Mouse (Mus musculus): Measurements from ENCODE around the gene Upk3b. TPM values are rescaled to one million over a fixed set of nuclear protein-coding genes. Genes with fewer than 3 reads are reported as not detected.
"Not testable (repeated sequence)": the region's sequence is repeated elsewhere in the genome, so short reads cannot be mapped to it uniquely, and the experiment has no call there.

Upk3b gene
- polyA plus RNA-seq, 1 experiment from 2014 or later: 0.67 TPM

DNA sequence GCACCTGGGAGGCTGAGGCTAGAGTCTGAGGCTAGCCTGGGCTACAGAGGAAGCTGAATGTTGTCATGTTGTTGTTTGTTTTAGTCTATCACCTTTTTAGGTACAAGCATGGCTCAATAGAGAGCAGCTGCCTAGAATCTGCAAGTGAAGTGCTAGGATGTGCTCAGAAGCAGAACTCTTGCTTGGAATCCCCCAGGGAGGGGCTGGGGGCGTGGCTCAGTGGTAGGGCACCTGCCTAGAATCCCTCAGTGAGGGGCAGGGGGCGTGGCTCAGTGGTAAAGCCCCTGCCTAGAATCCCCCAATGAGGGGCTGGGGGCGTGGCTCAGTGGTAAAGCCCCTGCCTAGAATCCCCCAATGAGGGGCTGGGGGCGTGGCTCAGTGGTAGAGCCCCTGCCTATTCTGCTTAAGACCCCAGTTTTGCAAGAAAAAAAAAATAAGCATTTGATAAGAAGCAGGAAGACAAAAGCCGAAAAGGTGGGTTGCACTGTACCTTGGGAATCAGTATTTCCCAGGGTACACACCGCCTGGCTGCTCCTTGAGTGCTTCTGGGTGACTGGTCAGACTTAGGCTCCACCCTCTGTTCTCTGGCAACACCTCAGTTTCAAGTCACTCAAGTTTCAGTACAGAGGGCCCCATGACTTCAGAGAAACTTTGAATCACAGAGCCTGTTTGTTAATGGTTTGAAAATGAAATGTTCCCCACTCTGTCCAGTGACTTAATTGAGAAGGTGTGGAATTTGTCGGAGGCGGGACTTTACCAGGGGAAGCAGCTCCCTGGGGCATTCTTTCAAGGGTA is 14.8 kb downstream of the Upk3b start:
- no peak for ATAC-seq (ENCODE audit: insufficient number of reproducible peaks, low FRiP score, low TSS enrichment, low read depth)
- H3K27ac ChIP-seq (replicated peaks; ENCODE audit: low read depth, low read length): no peak overlapping the region

DNA sequence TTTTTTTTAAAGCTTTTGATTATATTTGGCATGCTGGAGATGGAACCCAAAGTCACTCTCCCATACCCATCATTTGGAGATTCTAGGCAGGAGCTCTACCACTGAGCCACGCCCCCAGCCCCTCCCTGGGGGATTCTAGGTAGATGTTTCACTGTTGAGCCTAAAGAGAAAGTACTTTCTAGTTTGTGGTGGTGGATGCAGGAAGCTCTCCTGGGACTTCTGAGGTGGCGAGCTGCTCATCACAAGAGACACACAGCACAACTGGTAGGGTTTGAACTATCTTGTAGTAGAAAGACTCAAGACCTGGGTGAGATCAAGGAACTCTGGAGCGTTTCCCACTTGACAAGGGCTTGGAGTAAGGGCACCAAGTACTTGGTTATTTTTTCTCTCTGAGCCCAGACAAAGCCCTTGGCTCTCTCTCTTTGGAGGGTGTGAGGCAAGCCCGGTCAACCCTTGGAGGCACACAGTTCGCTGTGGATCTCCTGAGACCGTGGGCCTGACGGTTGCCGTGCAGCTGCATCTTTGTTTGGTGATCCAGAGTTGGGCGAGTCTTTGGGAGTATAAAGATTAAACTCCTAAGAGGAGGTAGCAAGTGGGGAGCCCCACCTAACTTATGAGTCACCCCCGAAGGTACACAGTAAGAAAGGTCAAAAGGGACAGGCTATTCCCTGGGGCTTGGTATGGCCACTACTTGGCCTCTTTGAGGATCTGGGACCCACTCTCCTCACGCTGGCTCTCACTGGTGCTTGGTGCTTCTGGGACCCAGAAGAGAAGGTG is 16.2 kb downstream of the Upk3b start, which contains the start of gene Upk3bl:
Gene Upk3bl (plus strand): TSS at position 192 of the 777 bp plus-strand sequence.
- Histone ChIP-seq H3K9ac (ENCODE audit: low read length) (no peak within 1 kb of the TSS), H3K4me2 (ENCODE audit: low read depth, severe bottlenecking) (no peak within 1 kb of the TSS), H3K36me3 (ENCODE audit: control insufficient read depth, insufficient read depth, low read length) (no peaks in the 10 kb centered on the region), H3K4me3 (ENCODE audit: low read depth, low read length) (no peak within 1 kb of the TSS), H3K27me3 (ENCODE audit: control insufficient read depth, insufficient read depth, low read length) (no peaks in the 10 kb centered on the region), H3K9me3 (ENCODE audit: control insufficient read depth, low read length) (no peaks in the 10 kb centered on the region), H3K4me1 (ENCODE audit: control insufficient read depth, insufficient read depth, low read length) (peaks cover 3% of the 10 kb centered on the region; the same call in 1 of the 2 replicates), H3K27ac (replicated peaks; ENCODE audit: low read depth, low read length) (no peak within 1 kb of the TSS)
- DNase-seq (ENCODE audit: low spot score) (no peak), ATAC-seq (ENCODE audit: insufficient number of reproducible peaks, low FRiP score, low TSS enrichment, low read depth) (no peak)
- WGBS: 93% methylated on average over 11 of the region's 11 CpGs

More for the DNA sequence above, 14.8 kb downstream of the Upk3b start:
- no peak for DNase-seq (ENCODE audit: low spot score)
- no peak overlapping the region for H3K9ac ChIP-seq (ENCODE audit: low read length)
- H3K4me3 ChIP-seq (ENCODE audit: low read depth, low read length): no peak overlapping the region
- H3K4me1 ChIP-seq (ENCODE audit: control insufficient read depth, insufficient read depth, low read length): peaks cover 3% of the 10 kb centered on the region; the same call in 1 of the 2 replicates
- H3K27me3 ChIP-seq (ENCODE audit: control insufficient read depth, insufficient read depth, low read length): no peaks in the 10 kb centered on the region
- H3K36me3 ChIP-seq (ENCODE audit: control insufficient read depth, insufficient read depth, low read length): no peaks in the 10 kb centered on the region
- no peaks in the 10 kb centered on the region for H3K9me3 ChIP-seq (ENCODE audit: control insufficient read depth, low read length)
- H3K4me2 ChIP-seq (ENCODE audit: low read depth, severe bottlenecking): no peak overlapping the region
- WGBS: 71% methylated on average over 8 of the region's 8 CpGs

GRCm38 (mm10) chr5:136056062-136056461 is 17.8 kb downstream of the Upk3b start:
- Histone ChIP-seq H3K9ac (ENCODE audit: low read length) (no peak overlapping the region), H3K4me2 (ENCODE audit: low read depth, severe bottlenecking) (no peak overlapping the region), H3K4me1 (ENCODE audit: control insufficient read depth, insufficient read depth, low read length) (peaks cover 3% of the 10 kb centered on the region; the same call in 1 of the 2 replicates), H3K27ac (replicated peaks; ENCODE audit: low read depth, low read length) (no peak overlapping the region), H3K36me3 (ENCODE audit: control insufficient read depth, insufficient read depth, low read length) (no peaks in the 10 kb centered on the region), H3K4me3 (ENCODE audit: low read depth, low read length) (no peak overlapping the region), H3K27me3 (ENCODE audit: control insufficient read depth, insufficient read depth, low read length) (no peaks in the 10 kb centered on the region), H3K9me3 (ENCODE audit: control insufficient read depth, low read length) (no peaks in the 10 kb centered on the region)
- WGBS: 42% methylated on average over 4 of the region's 4 CpGs
- ATAC-seq (ENCODE audit: insufficient number of reproducible peaks, low FRiP score, low TSS enrichment, low read depth) (no peak), DNase-seq (ENCODE audit: low spot score) (no peak)

GRCm38 (mm10) chr5:136057085-136057484 is 18.8 kb downstream of the Upk3b start:
- Histone ChIP-seq H3K9ac (ENCODE audit: low read length) (peak overlapping the region; percentile 9; the same call in 1 of the 2 replicates), H3K9me3 (ENCODE audit: control insufficient read depth, low read length) (no peaks in the 10 kb centered on the region), H3K27me3 (ENCODE audit: control insufficient read depth, insufficient read depth, low read length) (no peaks in the 10 kb centered on the region), H3K4me2 (ENCODE audit: low read depth, severe bottlenecking) (no peak overlapping the region), H3K4me1 (ENCODE audit: control insufficient read depth, insufficient read depth, low read length) (no peaks in the 10 kb centered on the region), H3K27ac (replicated peaks; ENCODE audit: low read depth, low read length) (no peak overlapping the region), H3K36me3 (ENCODE audit: control insufficient read depth, insufficient read depth, low read length) (no peaks in the 10 kb centered on the region), H3K4me3 (ENCODE audit: low read depth, low read length) (no peak overlapping the region)
- ATAC-seq (ENCODE audit: insufficient number of reproducible peaks, low FRiP score, low TSS enrichment, low read depth) (no peak), DNase-seq (ENCODE audit: low spot score) (no peak)
- WGBS: 25% methylated on average over 8 of the region's 8 CpGs

GRCm38 (mm10) chr5:136061567-136061966 is 23.3 kb downstream of the Upk3b start:
- WGBS: 19% methylated on average over 12 of the region's 12 CpGs
- H3K27me3 ChIP-seq (ENCODE audit: control insufficient read depth, insufficient read depth, low read length): no peaks in the 10 kb centered on the region
- H3K36me3 ChIP-seq (ENCODE audit: control insufficient read depth, insufficient read depth, low read length): no peaks in the 10 kb centered on the region
- H3K4me2 ChIP-seq (ENCODE audit: low read depth, severe bottlenecking): no peak overlapping the region
- no peak overlapping the region for H3K4me3 ChIP-seq (ENCODE audit: low read depth, low read length)
- H3K9ac ChIP-seq (ENCODE audit: low read length): no peak overlapping the region
- no peaks in the 10 kb centered on the region for H3K9me3 ChIP-seq (ENCODE audit: control insufficient read depth, low read length)
- DNase-seq (ENCODE audit: low spot score) (peak; percentile 90), ATAC-seq (ENCODE audit: insufficient number of reproducible peaks, low FRiP score, low TSS enrichment, low read depth) (no peak)
- H3K27ac ChIP-seq (replicated peaks; ENCODE audit: low read depth, low read length): no peak overlapping the region
- no peaks in the 10 kb centered on the region for H3K4me1 ChIP-seq (ENCODE audit: control insufficient read depth, insufficient read depth, low read length)

DNA sequence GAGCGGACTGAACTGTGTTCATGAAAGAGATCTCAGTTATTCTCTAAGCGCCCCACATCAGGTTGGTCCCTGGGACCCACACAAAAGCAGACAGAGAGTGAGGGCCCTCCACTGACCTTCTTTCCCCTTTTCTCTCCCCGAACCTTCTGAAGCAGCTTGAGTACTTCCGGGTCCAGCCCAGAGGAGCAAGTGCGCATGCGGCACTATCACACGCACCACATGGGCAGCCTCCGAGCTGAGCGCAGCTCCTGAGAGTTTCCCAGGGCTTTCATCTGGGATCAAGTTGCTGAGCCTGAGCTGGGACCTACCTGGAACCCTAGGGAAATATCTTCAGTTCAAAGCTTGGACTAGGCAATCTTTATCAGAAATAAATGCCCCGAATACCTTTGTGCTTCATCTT is 25.6 kb downstream of the Upk3b start:
- Histone ChIP-seq H3K36me3 (ENCODE audit: control insufficient read depth, insufficient read depth, low read length) (no peaks in the 10 kb centered on the region), H3K27ac (replicated peaks; ENCODE audit: low read depth, low read length) (no peak overlapping the region), H3K4me2 (ENCODE audit: low read depth, severe bottlenecking) (no peak overlapping the region), H3K4me3 (ENCODE audit: low read depth, low read length) (no peak overlapping the region), H3K27me3 (ENCODE audit: control insufficient read depth, insufficient read depth, low read length) (no peaks in the 10 kb centered on the region), H3K9me3 (ENCODE audit: control insufficient read depth, low read length) (no peaks in the 10 kb centered on the region), H3K9ac (ENCODE audit: low read length) (no peak overlapping the region), H3K4me1 (ENCODE audit: control insufficient read depth, insufficient read depth, low read length) (no peaks in the 10 kb centered on the region)
- no peak for ATAC-seq (ENCODE audit: insufficient number of reproducible peaks, low FRiP score, low TSS enrichment, low read depth)
- WGBS: 94% methylated on average over 10 of the region's 10 CpGs
- DNase-seq (ENCODE audit: low spot score): no peak

DNA sequence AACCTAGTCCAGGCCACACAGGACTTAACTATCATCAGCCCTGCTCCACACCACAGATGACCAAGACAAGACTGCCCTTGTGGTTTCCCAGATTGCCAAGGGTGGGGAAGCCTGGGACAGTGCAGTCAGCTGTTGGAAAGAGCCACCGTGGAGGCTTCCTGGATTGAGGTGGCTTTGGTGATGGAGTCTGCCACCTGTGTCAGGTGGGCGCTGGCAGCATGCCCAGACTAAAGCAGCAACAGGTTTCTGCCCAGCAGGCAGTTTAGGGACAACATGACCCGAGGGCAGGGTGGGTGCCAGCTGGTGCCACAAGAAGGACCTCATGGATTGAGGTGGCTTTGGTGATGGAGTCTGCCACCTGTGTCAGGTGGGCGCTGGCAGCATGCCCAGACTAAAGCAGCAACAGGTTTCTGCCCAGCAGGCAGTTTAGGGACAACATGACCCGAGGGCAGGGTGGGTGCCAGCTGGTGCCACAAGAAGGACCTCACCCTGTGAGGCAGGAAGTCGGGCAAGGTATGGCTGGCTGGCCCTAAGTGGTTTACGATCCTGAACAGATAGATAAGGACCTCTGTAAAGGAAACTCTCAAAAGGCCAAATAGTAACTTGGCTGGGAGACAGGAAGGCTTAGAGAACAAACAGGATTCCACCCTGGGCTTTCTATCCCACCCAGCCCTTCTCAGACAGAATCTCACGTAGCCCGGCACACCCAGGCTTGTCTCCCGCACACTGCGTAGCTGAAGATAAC is 28.3 kb downstream of the Upk3b start:
- not testable (repeated sequence) for H3K9ac ChIP-seq (ENCODE audit: low read length); H3K4me3 ChIP-seq (ENCODE audit: low read depth, low read length); H3K27ac ChIP-seq (replicated peaks; ENCODE audit: low read depth, low read length); H3K9me3 ChIP-seq (ENCODE audit: control insufficient read depth, low read length); ATAC-seq (ENCODE audit: insufficient number of reproducible peaks, low FRiP score, low TSS enrichment, low read depth); H3K27me3 ChIP-seq (ENCODE audit: control insufficient read depth, insufficient read depth, low read length); DNase-seq (ENCODE audit: low spot score); H3K4me1 ChIP-seq (ENCODE audit: control insufficient read depth, insufficient read depth, low read length); H3K4me2 ChIP-seq (ENCODE audit: low read depth, severe bottlenecking); H3K36me3 ChIP-seq (ENCODE audit: control insufficient read depth, insufficient read depth, low read length)
- WGBS: 75% methylated on average over 11 of the region's 11 CpGs

DNA sequence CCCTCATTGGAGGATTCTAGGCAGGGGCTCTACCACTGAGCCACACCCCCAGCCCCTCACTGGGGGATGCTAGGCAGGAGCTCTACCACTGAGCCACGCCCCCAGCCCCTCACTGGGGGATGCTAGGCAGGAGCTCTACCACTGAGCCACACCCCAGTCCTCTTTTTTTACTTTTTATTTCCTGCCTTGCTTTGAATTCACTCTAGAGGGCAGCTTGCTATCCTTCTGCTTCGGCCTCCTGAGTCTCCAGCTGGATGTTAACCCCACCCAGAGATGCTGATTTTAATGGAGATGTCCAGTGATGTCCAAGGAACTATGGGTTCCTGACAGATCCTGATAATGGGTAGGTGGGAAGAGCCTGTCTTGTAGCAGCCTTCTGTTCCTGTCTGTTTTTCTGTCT is 31.1 kb downstream of the Upk3b start:
- DNase-seq (ENCODE audit: low spot score): no peak
- Histone ChIP-seq H3K9me3 (ENCODE audit: control insufficient read depth, low read length) (no peaks in the 10 kb centered on the region), H3K27me3 (ENCODE audit: control insufficient read depth, insufficient read depth, low read length) (no peaks in the 10 kb centered on the region), H3K4me3 (ENCODE audit: low read depth, low read length) (no peak overlapping the region), H3K4me2 (ENCODE audit: low read depth, severe bottlenecking) (no peak overlapping the region), H3K9ac (ENCODE audit: low read length) (no peak overlapping the region), H3K36me3 (ENCODE audit: control insufficient read depth, insufficient read depth, low read length) (no peaks in the 10 kb centered on the region), H3K27ac (replicated peaks; ENCODE audit: low read depth, low read length) (no peak overlapping the region), H3K4me1 (ENCODE audit: control insufficient read depth, insufficient read depth, low read length) (no peaks in the 10 kb centered on the region)
- WGBS: 73% methylated on average over 2 of the region's 2 CpGs
- no peak for ATAC-seq (ENCODE audit: insufficient number of reproducible peaks, low FRiP score, low TSS enrichment, low read depth)
